Mouse (Mus musculus) hindbrain, embryonic 12.5 days (tissue): Measurements from ENCODE around the gene Dnmt3b. TPM values are rescaled to one million over a fixed set of nuclear protein-coding genes. Genes with fewer than 3 reads are reported as not detected.

ENCODE experiments used
- ATAC-seq: fragments of 200-750 bp; cut with Nextera tagmentation; 2 replicates; pipeline ENCODE4 v1.8.0; 2017; ENCODE audit warnings: moderate TSS enrichment; ENCODE audit not compliant: low FRiP score
- H3K27ac ChIP-seq: fragments of 300-500 bp; sonication (generic); 2 replicates; pipeline ENCODE4 v1.5.1; 2016; ENCODE audit warnings: mild to moderate bottlenecking
- H3K27me3 ChIP-seq: fragments of 300-500 bp; sonication (generic); 2 replicates; pipeline ENCODE4 v1.6.1; 2016; ENCODE audit warnings: mild to moderate bottlenecking
- H3K36me3 ChIP-seq: fragments of 300-500 bp; sonication (generic); 2 replicates; pipeline ENCODE4 v1.6.1; 2016; ENCODE audit warnings: mild to moderate bottlenecking
- H3K4me1 ChIP-seq: fragments of 300-500 bp; sonication (generic); 2 replicates; pipeline ENCODE4 v1.6.1; 2016
- H3K4me2 ChIP-seq: fragments of 300-500 bp; sonication (generic); replicated peaks from 2 replicates; pipeline ENCODE4 v1.6.1; 2016; ENCODE audit warnings: mild to moderate bottlenecking
- H3K4me3 ChIP-seq: fragments of 300-500 bp; sonication (generic); 2 replicates; pipeline ENCODE4 v1.5.1; 2016; ENCODE audit warnings: mild to moderate bottlenecking
- H3K9ac ChIP-seq: fragments of 300-500 bp; sonication (generic); 2 replicates; pipeline ENCODE4 v1.6.1; 2016; ENCODE audit warnings: mild to moderate bottlenecking, moderate library complexity
- H3K9me3 ChIP-seq: fragments of 300-500 bp; sonication (generic); replicated peaks from 2 replicates; pipeline ENCODE4 v1.6.1; 2016; ENCODE audit warnings: mild to moderate bottlenecking
- WGBS: fragments of 180-500 bp; shearing (Covaris S2); methylation state at CpG from one replicate; pipeline ENCODE4 v1.1.7; 2016; 5-methylcytosine and 5-hydroxymethylcytosine counted together
- polyA plus RNA-seq: library from polyadenylated mRNA; unstranded; fragments of >200 nt; fragmentation: Nextera tagmentation; extraction: Ambion mirVana; gene quantifications from 2 replicates; pipeline ENCODE4 v1.2.1, GENCODE M21; 2016

The Dnmt3b gene
- polyA plus RNA-seq, 1 experiment from 2014 or later: 9.5 TPM

DNA sequence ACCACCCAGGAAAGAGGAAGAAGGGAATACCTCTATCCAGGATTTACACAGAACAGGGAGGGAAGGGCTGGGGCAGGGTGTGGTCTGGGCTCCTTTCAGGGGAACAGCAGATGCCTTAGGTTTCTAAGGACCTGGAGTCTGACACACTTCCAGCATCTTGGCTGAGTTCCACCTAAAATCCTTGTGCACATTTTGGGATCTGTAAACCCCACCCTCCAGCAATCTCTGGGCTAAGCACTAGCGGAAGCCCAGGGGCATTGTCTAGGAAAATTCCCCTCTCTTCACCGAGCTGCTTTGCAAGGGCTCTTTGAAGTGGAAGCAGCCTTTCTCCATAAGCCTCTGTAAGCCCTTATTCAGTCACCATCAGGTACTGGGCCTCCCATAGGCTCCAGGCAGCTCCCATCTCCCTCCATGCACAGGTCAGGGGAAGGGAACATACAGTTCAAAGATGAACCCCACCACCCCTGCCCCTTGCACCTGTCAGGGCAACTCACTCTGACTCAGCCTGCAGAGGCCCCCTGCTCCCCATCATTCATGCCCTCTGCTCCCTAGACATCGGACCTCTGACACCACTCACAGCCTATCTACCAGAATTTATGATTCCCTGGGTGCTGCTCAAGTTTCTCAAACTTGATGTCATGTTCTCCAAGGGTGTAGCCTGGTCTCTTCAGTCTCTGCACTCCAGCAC is 36.5 kb upstream of the Dnmt3b start:
- no peak for ATAC-seq
- Histone ChIP-seq H3K27me3 (no peaks in the 10 kb centered on the region), H3K27ac (no peak overlapping the region), H3K36me3 (peaks cover 4% of the 10 kb centered on the region), H3K9me3 (no peaks in the 10 kb centered on the region), H3K4me1 (peaks cover 18% of the 10 kb centered on the region), H3K4me2 (no peak overlapping the region), H3K9ac (no peak overlapping the region), H3K4me3 (no peak overlapping the region)
- 48% methylated on average over 3 of the region's 3 CpGs for WGBS

DNA sequence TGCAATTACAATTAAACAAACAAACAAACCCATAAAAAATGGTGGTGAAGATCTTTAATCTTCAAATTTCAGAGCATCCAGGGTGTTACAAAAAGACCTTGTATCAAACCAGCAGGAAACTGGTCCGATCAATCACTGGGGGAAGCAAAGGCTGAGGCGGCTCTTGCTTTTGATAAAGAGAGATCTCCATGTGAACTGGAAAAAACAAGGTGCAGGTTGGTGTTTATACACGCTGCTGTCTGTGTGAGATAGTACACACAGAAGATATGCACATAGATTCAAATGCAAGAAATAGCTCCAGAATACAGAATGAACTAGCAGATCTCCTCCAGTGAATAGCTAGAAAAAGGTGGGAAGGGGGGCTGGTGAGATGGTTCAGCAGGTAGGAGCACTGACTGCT is 32.4 kb upstream of the Dnmt3b start:
- Histone ChIP-seq H3K36me3 (peaks cover 46% of the 10 kb centered on the region), H3K4me1 (peaks cover 4% of the 10 kb centered on the region), H3K4me3 (no peak overlapping the region), H3K27me3 (no peaks in the 10 kb centered on the region), H3K27ac (no peak overlapping the region), H3K9ac (no peak overlapping the region), H3K4me2 (no peak overlapping the region), H3K9me3 (no peaks in the 10 kb centered on the region)
- WGBS: 91% methylated on average over 3 of the region's 3 CpGs
- no peak for ATAC-seq

DNA sequence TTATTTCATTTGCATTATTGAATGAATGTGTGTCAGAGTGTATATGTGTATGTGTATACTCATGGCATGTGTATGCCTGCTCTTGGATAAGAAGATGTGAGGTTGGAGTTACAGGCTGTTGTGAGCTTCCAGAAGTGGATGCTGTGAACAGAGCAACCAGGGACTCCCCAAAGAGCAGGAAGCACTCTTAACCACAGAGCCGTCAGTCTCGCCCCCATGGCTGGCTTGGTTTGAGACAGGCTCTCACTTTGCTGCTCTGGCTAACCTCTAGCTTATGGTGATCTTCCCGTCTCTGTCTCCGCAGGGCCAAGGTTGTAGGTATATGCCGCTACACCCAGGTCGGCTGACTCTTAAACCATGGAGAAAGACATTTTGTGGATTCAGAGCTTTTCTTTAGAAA is 30.8 kb upstream of the Dnmt3b start:
- no peak overlapping the region for H3K4me2 ChIP-seq
- H3K36me3 ChIP-seq: peaks cover 58% of the 10 kb centered on the region
- H3K4me1 ChIP-seq: no peaks in the 10 kb centered on the region
- ATAC-seq: no peak
- H3K27me3 ChIP-seq: no peaks in the 10 kb centered on the region
- no peak overlapping the region for H3K9ac ChIP-seq
- 91% methylated on average over 6 of the region's 6 CpGs for WGBS
- no peak overlapping the region for H3K27ac ChIP-seq
- no peaks in the 10 kb centered on the region for H3K9me3 ChIP-seq
- H3K4me3 ChIP-seq: no peak overlapping the region

DNA sequence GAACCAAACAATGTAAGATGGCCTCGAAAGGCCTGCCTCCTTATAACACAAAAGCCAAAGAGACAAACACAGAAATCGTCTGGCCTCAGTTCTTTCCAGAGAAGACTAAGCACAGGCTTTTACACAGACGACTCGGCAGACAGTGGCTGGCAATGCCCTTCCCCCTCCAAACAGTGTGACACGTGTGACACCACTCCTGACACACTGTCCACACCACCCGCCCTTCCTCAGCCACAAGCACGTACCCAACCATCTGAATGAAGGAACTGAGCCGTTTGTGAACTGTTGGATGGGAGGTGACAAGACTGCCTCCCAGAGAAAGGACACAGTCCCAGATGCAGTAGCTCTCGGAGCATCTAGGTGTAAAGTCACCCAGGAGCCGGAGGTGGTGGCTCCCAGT is 30.4 kb upstream of the Dnmt3b start:
- 83% methylated on average over 10 of the region's 10 CpGs for WGBS
- ATAC-seq: no peak
- Histone ChIP-seq H3K4me2 (no peak overlapping the region), H3K4me3 (no peak overlapping the region), H3K27ac (no peak overlapping the region), H3K36me3 (peaks cover 62% of the 10 kb centered on the region), H3K9ac (no peak overlapping the region), H3K9me3 (no peaks in the 10 kb centered on the region), H3K4me1 (no peaks in the 10 kb centered on the region), H3K27me3 (no peaks in the 10 kb centered on the region)

DNA sequence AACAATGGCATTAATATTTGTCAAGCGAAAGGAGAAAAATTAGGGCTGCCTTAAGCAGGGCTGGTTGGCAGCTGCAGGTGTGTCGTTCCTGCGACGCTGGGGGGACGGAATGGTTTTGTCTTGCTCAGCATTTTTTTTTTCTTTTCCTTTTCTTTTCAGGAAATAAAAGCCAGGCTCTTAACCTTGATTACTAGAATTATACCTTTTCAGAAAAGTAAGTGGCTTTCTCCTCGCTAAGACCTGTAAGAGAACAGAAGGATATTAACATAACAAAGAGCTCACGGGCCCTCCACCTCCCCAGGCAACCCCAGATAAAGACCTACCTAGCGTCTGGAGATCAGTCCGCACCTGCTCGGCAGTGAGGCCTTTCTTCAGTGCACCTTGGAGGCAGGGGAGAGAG is 26.8 kb upstream of the Dnmt3b start:
- ATAC-seq: no peak
- H3K9ac ChIP-seq: no peak overlapping the region
- WGBS: 57% methylated on average over 10 of the region's 10 CpGs

DNA sequence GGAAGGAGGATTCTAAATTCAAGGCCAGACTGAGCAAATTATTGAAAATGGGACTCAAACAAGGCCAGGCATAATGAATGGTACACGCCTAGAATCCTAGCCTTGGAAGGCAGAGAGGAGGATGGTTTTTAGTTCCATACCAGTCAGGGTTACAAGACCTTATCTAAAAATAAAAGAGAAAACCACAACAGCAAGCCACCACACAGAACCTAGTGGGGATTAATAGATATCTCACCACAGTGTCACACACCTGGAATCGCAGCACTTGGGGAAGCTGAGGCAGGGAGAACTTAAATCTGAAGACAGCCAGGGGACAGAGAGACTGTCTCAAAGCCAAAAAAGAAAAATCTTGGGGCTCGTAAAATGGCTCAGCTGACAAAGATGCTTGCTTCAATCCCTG is 18.3 kb upstream of the Dnmt3b start:
- no peaks in the 10 kb centered on the region for H3K27me3 ChIP-seq
- WGBS: 91% methylated on average over 3 of the region's 3 CpGs
- H3K9ac ChIP-seq: no peak overlapping the region
- H3K36me3 ChIP-seq: peaks cover 26% of the 10 kb centered on the region
- peaks cover 5% of the 10 kb centered on the region for H3K4me1 ChIP-seq
- no peaks in the 10 kb centered on the region for H3K9me3 ChIP-seq
- no peak for ATAC-seq
- H3K4me3 ChIP-seq: no peak overlapping the region
- no peak overlapping the region for H3K4me2 ChIP-seq
- no peak overlapping the region for H3K27ac ChIP-seq

More for the DNA sequence above, 26.8 kb upstream of the Dnmt3b start:
- H3K4me3 ChIP-seq: no peak overlapping the region
- H3K4me1 ChIP-seq: no peaks in the 10 kb centered on the region
- H3K27me3 ChIP-seq: no peaks in the 10 kb centered on the region
- peaks cover 90% of the 10 kb centered on the region for H3K36me3 ChIP-seq
- H3K4me2 ChIP-seq: no peak overlapping the region
- no peak overlapping the region for H3K27ac ChIP-seq
- H3K9me3 ChIP-seq: no peaks in the 10 kb centered on the region

DNA sequence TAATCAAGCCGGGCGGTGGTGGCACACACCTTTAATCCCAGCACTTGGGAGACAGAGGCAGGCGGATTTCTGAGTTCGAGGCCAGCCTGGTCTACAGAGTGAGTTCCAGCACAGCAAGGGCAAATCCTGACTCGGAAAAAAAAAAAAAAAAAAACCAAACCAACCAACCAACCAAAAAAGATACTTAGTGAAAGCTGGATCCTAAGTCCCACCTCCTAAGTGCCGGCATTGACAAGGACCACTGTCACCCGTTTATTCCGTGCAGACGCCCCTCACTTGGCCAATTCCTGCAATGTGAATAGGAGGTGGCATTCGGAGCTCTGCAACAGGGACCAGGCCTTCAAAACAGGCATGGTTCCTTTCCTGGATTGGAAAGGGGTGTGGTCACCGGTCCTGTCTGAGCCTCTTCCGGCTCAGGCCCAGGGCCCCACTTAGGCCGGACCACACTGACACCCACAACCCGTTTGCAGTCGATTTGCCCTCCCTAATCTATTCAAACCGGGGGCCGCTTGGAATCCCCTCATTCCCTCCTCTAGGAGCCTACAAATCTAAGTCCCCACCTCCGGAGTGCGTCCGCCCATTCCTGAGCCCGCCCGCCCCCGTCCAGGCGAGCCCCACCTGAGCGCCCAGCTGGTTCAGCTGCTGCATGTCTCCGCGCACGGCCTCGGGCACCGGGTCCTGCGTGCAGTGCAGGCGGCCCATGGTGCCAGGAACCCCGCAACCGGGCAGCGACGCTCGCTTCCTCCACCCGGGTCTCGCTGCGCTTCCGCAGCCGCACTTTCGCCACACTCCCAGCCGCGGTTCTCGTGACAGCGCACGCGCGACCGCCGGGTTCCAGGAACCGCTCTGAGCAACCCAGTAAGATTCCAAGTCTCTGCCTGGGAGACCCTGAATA is 17.0 kb upstream of the Dnmt3b start, which contains the start of gene Commd7:
TSS of gene Commd7 (minus strand) at position 806 of the 895 bp plus-strand sequence.
- H3K9me3 ChIP-seq: no peaks in the 10 kb centered on the region
- 5% methylated on average over 52 of the region's 53 CpGs for WGBS
- peak within 1 kb of the TSS; percentile 84 for H3K4me3 ChIP-seq
- H3K9ac ChIP-seq: peak within 1 kb of the TSS; percentile 92
- H3K27me3 ChIP-seq: no peaks in the 10 kb centered on the region
- peak within 1 kb of the TSS; percentile 76 for H3K4me2 ChIP-seq
- peaks cover 5% of the 10 kb centered on the region for H3K4me1 ChIP-seq
- H3K36me3 ChIP-seq: peaks cover 15% of the 10 kb centered on the region
- H3K27ac ChIP-seq: peak within 1 kb of the TSS; percentile 92
- ATAC-seq: peak; percentile 90

DNA sequence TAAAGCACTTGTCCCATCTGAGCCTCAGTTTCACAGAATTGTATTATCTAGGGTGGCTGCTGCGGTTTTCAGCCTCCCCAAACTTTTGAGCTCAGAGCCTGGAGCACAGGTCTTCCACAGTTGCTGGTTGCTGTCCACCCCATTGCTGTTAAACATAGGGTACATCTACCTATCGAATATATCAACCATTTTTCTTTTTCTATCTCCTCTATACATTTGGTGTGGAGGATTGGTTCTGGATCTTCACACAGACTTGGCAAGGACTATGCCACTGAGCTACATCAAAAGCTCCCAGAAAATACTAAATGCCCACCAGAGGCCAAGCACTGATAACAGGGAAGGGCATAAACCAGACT is 16.4 kb upstream of the Dnmt3b start:
- Histone ChIP-seq H3K4me1 (peaks cover 5% of the 10 kb centered on the region), H3K36me3 (peaks cover 10% of the 10 kb centered on the region), H3K9ac (peak overlapping the region; percentile 92), H3K27ac (peak overlapping the region; percentile 92; the same call in 1 of the 2 replicates), H3K27me3 (no peaks in the 10 kb centered on the region), H3K4me3 (peak overlapping the region; percentile 84), H3K9me3 (no peaks in the 10 kb centered on the region), H3K4me2 (peak overlapping the region; percentile 76)
- WGBS: 37% methylated on average over 2 of the region's 2 CpGs
- peak; percentile 32 for ATAC-seq

DNA sequence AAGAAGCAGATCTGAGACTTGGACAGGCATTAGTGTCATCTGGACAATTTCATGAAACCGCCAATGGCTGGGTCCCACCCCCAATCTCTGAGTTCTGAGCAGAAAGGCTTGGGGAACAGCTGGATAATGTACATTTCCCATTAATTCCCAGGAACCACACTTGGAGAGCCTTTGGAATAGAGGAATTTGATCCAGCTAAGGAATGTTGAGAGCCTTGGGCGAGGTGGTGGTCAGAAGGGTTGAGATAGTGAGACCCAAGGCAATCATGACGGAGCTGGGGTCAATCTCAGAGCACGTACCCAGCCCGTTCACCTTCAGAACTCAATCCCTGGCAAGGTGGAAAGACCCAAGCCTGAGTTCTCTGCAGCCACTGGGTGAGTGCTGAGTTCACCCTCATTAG is 16.0 kb upstream of the Dnmt3b start:
- Histone ChIP-seq H3K36me3 (peaks cover 6% of the 10 kb centered on the region), H3K9ac (no peak overlapping the region), H3K4me3 (no peak overlapping the region), H3K27ac (no peak overlapping the region), H3K4me1 (peaks cover 5% of the 10 kb centered on the region), H3K27me3 (no peaks in the 10 kb centered on the region), H3K4me2 (peak overlapping the region; percentile 76), H3K9me3 (no peaks in the 10 kb centered on the region)
- WGBS: 90% methylated on average over 5 of the region's 5 CpGs
- no peak for ATAC-seq

DNA sequence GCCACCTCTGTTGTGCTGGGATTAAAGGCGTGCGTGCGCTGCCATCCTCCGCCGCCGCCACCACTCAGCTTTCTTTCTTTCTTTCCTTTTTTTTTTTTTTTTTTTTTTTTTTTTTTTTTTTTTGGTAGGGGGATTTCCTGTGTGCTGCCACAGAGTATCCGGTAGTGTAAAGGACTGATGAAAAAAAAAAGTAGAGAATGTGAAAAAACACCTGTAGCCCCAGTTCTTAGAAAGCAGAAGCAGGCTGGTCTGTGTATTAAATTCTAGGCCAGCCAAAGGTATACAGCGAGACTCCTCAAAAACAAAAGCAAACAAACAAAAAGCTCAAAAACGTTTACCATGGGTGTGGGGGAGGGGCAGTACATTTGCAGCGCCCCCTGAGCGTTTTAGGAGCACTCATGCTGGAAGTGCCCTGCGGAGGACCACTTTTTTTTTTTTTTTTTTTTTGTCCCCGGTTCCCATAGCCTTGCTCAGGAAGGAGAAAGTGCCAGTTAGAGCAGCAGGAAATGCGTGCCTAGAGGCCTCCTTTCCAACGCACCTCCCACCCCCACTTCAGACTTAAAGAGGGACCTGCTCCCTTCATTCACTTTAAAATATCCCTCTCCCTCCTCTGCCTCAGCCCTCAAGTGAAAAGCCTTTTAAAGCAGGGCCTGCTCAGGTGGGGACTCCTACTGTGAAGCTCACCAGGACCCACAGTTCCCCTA is 10.1 kb upstream of the Dnmt3b start:
- WGBS: 17% methylated on average over 15 of the region's 15 CpGs

DNA sequence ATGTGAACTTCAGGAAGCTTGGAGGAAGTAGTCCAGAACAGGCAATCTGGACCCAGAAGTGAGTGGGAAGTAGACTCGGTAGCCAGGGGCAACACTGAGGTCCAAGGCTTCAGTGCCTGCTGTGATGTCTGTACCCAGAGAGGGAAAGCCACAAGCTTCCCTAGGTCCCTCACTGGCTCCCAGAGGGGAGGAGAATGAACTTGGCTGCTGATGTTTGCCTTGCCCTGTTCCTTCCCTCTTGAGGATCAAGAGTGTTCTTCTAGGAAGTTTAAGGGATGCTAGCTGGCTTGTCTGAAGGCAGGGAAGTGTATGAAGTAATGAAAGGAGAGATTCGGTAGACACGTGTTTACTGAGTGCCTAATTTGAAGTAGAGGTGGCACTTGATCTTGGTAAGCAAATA is 6.8 kb upstream of the Dnmt3b start:
- ATAC-seq: no peak
- 13% methylated on average over 3 of the region's 3 CpGs for WGBS
- no peak overlapping the region for H3K4me3 ChIP-seq

More for the DNA sequence above, 10.1 kb upstream of the Dnmt3b start:
- ATAC-seq: no peak
- peaks cover 2% of the 10 kb centered on the region; the same call in 1 of the 2 replicates for H3K27me3 ChIP-seq
- no peaks in the 10 kb centered on the region for H3K4me1 ChIP-seq
- no peak overlapping the region for H3K27ac ChIP-seq
- H3K4me3 ChIP-seq: no peak overlapping the region
- H3K4me2 ChIP-seq: no peak overlapping the region
- no peaks in the 10 kb centered on the region for H3K9me3 ChIP-seq
- no peak overlapping the region for H3K9ac ChIP-seq
- H3K36me3 ChIP-seq: no peaks in the 10 kb centered on the region

DNA sequence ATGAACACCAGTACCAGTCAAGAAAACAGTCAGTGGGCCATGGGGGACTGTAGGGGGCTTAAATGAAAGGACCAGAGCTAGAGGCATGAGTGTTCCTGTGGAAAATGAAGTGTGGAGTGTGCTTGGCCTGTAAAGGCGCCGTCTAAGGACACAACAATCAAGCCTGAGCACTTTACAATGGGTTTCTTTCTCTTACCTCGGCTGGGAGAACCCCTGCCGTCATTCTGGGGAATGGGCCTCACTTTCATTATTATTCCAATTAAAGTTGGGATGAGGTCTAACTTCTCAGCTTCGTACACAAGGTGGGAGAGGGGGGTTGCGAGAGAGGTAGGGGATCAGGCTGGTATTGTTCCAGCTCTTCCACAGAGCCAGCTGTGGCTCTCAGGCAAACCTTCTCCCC is 6.3 kb upstream of the Dnmt3b start:
- no peak for ATAC-seq
- Histone ChIP-seq H3K9ac (no peak overlapping the region), H3K4me1 (no peaks in the 10 kb centered on the region), H3K27me3 (peaks cover 2% of the 10 kb centered on the region; the same call in 1 of the 2 replicates), H3K9me3 (no peaks in the 10 kb centered on the region), H3K4me2 (no peak overlapping the region), H3K36me3 (no peaks in the 10 kb centered on the region), H3K4me3 (no peak overlapping the region), H3K27ac (no peak overlapping the region)
- 20% methylated on average over 6 of the region's 6 CpGs for WGBS

More for the DNA sequence above, 6.8 kb upstream of the Dnmt3b start:
- Histone ChIP-seq H3K9me3 (no peaks in the 10 kb centered on the region), H3K27me3 (peaks cover 2% of the 10 kb centered on the region; the same call in 1 of the 2 replicates), H3K36me3 (no peaks in the 10 kb centered on the region), H3K4me2 (no peak overlapping the region), H3K9ac (no peak overlapping the region), H3K4me1 (no peaks in the 10 kb centered on the region), H3K27ac (no peak overlapping the region)
